In genomic region chr4:127988526-127989180, GRCm38 (mm10) we compare ENCODE assay signal across 9 mouse cellular contexts. TPM values are rescaled to one million over a fixed set of nuclear protein-coding genes. Genes with fewer than 3 reads are reported as not detected.
DNase-seq lines count a peak whose midpoint lies in the region; ATAC-seq and TF ChIP-seq lines count a peak whose summit lies in the region.
"Had no signal": no experiment of that assay in that cellular context is flagged by ENCODE, and none has a peak within 500 bp of the region (broad histone marks: within the 10 kb centered on the region; RNA-seq: fewer than 3 reads in every experiment).

No protein-coding gene starts in this region.

- WGBS in intestine, postnatal 0 days, result 2% methylated on average over 38 of the region's 39 CpGs
- WGBS in stomach, embryonic 16.5 days, result 2% methylated on average over 39 of the region's 39 CpGs

- H3K4me2 ChIP-seq in intestine, postnatal 0 days (replicated peaks; ENCODE audit: low read depth), result peak overlapping the region; percentile 52
- H3K4me2 ChIP-seq in stomach, embryonic 16.5 days (ENCODE audit: low read depth, low read length), result peak overlapping the region; percentile 55

- no peaks in the 10 kb centered on the region for H3K4me1 ChIP-seq in intestine, postnatal 0 days (replicated peaks; ENCODE audit: control insufficient read depth, insufficient read depth, low read length)
- no peaks in the 10 kb centered on the region; the same call in 1 of the 2 replicates for H3K4me1 ChIP-seq in stomach, embryonic 16.5 days (ENCODE audit: control insufficient read depth, insufficient read depth, low read length)

- no peak for ATAC-seq in cerebellum, adult (ENCODE audit: insufficient number of reproducible peaks, low FRiP score, low TSS enrichment)
- ATAC-seq in intestine, postnatal 0 days, result no peak
- ATAC-seq in stomach, embryonic 16.5 days (ENCODE audit: insufficient read depth, low FRiP score), result no peak

- no peak overlapping the region for H3K9ac ChIP-seq in intestine, postnatal 0 days (ENCODE audit: low read depth, low read length)
- no peak overlapping the region for H3K9ac ChIP-seq in stomach, embryonic 16.5 days (ENCODE audit: low read length)

- DNase-seq in cerebellum, adult 9-11 months, result peak; percentile 54
- DNase-seq in right cerebral cortex, postnatal 25 days, result peak; percentile 30
- no peak for DNase-seq in right cerebral cortex, postnatal 36 days (ENCODE audit: low spot score in 2 of 2)
- DNase-seq in natural killer cell, adult 2 months (ENCODE audit: low spot score in 2 of 2), result no peak
- DNase-seq in left cerebral cortex, adult 8-10 months (ENCODE audit: low spot score in 2 of 2), result no peak

- no peaks in the 10 kb centered on the region for H3K36me3 ChIP-seq in intestine, postnatal 0 days (ENCODE audit: control insufficient read depth, insufficient read depth)
- no peaks in the 10 kb centered on the region for H3K36me3 ChIP-seq in stomach, embryonic 16.5 days (ENCODE audit: control insufficient read depth, insufficient read depth, low read length)

- no peak overlapping the region for H3K27ac ChIP-seq in intestine, postnatal 0 days (ENCODE audit: low read depth, low read length)
- H3K27ac ChIP-seq in stomach, embryonic 16.5 days (ENCODE audit: low read length), result no peak overlapping the region

- no peaks in the 10 kb centered on the region for H3K9me3 ChIP-seq in intestine, postnatal 0 days (ENCODE audit: control insufficient read depth)
- H3K9me3 ChIP-seq in stomach, embryonic 16.5 days (replicated peaks; ENCODE audit: control insufficient read depth, low read length), result no peaks in the 10 kb centered on the region

- no peak for TF ChIP-seq CTCF in intestine, postnatal 0 days (IDR thresholded peaks at IDR 0.05; ENCODE audit: low read depth)

- no peak overlapping the region for H3K4me3 ChIP-seq in intestine, postnatal 0 days (ENCODE audit: low read depth, low read length)
- H3K4me3 ChIP-seq in stomach, embryonic 16.5 days (replicated peaks; ENCODE audit: low read length), result peak overlapping the region; percentile 37
- H3K4me3 ChIP-seq: myocyte had no signal

- H3K27me3 ChIP-seq in intestine, postnatal 0 days (replicated peaks; ENCODE audit: control insufficient read depth, insufficient read depth, low read length), result peaks cover 45% of the 10 kb centered on the region
- H3K27me3 ChIP-seq in stomach, embryonic 16.5 days (ENCODE audit: control insufficient read depth, insufficient read depth, low read length), result peaks cover 60% of the 10 kb centered on the region

RNA-seq across cellular contexts. Expression of gene Csmd2, which starts 1.0 kb away (rescaled TPM):
- 0.05 and 0.14 TPM in 2 replicates for polyA plus RNA-seq in intestine, postnatal 0 days (2015; fragmentation: Nextera tagmentation; extraction: Ambion mirVana)
- 0.27 and 0.32 TPM in 2 replicates for polyA plus RNA-seq in stomach, embryonic 16.5 days (2015; fragmentation: Nextera tagmentation; extraction: Ambion mirVana)
- 10 to 100 TPM; 42.5 to 52.4 (median 47.7) TPM for total RNA-seq in left cerebral cortex, adult 8-10 months (2022)
- polyA plus RNA-seq: myocyte had no signal

RNA-seq across cellular contexts. Expression of gene CK137956, which starts 17.9 kb away (rescaled TPM):
- not detected in 2 replicates for polyA plus RNA-seq in intestine, postnatal 0 days (2015; fragmentation: Nextera tagmentation; extraction: Ambion mirVana)
- not detected in 2 replicates for polyA plus RNA-seq in stomach, embryonic 16.5 days (2015; fragmentation: Nextera tagmentation; extraction: Ambion mirVana)
- total RNA-seq in left cerebral cortex, adult 8-10 months (2022), result 1 to 10 TPM in 2 of 4 experiments, under 1 TPM in 2; 0.95 to 1.2 (median 0.99) TPM
- polyA plus RNA-seq: myocyte had no signal

Comparison
In these comparisons a context has a peak if more than half of its experiments do, and no peak if none do; other contexts are left out.
1. DNase-seq: peak in cerebellum, adult 9-11 months (single experiment) and right cerebral cortex, postnatal 25 days (single experiment); none in right cerebral cortex, postnatal 36 days (0 of 2), natural killer cell, adult 2 months (0 of 2) and left cerebral cortex, adult 8-10 months (0 of 2).